Mouse (Mus musculus) layer of hippocampus, postnatal 36 days (tissue): Measurements from ENCODE around the gene Slc22a17. TPM values are rescaled to one million over a fixed set of nuclear protein-coding genes. Genes with fewer than 3 reads are reported as not detected.

Experiments
- DNase-seq, 2 experiments: peaks; one replicate each; pipeline ENCODE4 v3.0.0; 2022
- total RNA-seq, 2 experiments: library from RNA; stranded (reverse); gene quantifications; 2 replicates each; pipeline ENCODE4 v1.2.3; 2021

The Slc22a17 gene
- total RNA-seq, 2 experiments from 2014 or later, result 661 to 670 TPM

- no peak for DNase-seq
Observed at GRCm38 (mm10) chr14:54938431-54939219, 25.7 kb upstream of the Slc22a17 start.

- no peak for DNase-seq
Observed at GRCm38 (mm10) chr14:54937361-54938182, 24.6 kb upstream of the Slc22a17 start.

- no peak for DNase-seq
Observed at GRCm38 (mm10) chr14:54936831-54937160, 23.9 kb upstream of the Slc22a17 start.

- DNase-seq, result peak; percentile 69 to 74
Observed at GRCm38 (mm10) chr14:54935904-54936830, 23.2 kb upstream of the Slc22a17 start, which contains the start of gene Cmtm5. TSS of gene Cmtm5 (plus strand) at chr14:54936261.

DNA sequence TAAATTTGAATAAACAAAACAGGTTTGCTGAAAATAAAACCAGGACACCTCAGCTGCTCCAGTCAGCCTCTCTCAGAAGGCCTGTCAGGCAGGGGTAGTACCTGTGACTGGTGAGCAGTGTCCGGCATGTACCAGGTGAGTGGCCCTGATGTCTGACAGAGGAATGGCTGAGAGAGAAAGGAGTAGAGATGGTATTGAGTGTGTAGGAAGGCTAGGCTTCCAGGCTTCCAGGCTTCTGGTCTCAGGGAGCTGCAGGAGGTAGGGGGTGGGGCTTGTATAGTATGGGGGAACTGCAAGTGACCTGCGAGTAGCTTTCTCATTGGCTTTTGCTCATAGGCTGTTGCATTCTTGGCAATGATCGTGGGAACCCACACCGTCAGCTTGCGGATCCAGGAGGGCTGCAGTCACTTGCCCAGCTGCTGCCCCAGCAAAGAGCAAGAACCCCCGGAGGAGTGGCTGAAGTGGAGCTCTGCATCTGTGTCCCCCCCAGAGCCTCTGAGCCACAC is 19.8 kb upstream of the Slc22a17 start, which contains the start of gene Il25:
Gene Il25, plus strand, starts transcription at position 51 of the 506 bp plus-strand sequence.
- no peak for DNase-seq

DNA sequence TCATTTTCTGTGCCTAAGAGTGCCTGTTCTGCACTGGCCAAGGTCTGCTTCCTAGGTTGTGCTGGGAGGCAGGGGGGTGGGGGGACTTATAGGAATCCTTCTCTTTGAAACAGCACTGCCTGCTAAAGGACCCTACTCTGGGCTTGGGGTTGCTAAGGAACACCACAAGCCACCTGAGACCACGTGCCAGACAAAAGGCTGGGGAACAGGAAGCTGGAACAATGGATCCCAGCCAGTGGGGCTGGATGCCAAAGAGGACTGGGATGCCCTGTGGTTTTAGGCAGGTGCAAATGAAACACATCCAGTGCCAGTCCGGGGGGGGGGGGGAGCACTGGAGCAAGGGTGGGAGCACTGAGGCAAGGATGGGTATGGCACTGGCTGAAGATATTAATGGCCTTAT is 17.5 kb upstream of the Slc22a17 start:
- DNase-seq, result no peak

GRCm38 (mm10) chr14:54929801-54930200 is 16.9 kb upstream of the Slc22a17 start:
- DNase-seq, result no peak

- no peak for DNase-seq
Observed at GRCm38 (mm10) chr14:54927296-54927695, 14.4 kb upstream of the Slc22a17 start.

GRCm38 (mm10) chr14:54926401-54927158 is 13.6 kb upstream of the Slc22a17 start:
- peak; percentile 36 to 45 for DNase-seq

DNA sequence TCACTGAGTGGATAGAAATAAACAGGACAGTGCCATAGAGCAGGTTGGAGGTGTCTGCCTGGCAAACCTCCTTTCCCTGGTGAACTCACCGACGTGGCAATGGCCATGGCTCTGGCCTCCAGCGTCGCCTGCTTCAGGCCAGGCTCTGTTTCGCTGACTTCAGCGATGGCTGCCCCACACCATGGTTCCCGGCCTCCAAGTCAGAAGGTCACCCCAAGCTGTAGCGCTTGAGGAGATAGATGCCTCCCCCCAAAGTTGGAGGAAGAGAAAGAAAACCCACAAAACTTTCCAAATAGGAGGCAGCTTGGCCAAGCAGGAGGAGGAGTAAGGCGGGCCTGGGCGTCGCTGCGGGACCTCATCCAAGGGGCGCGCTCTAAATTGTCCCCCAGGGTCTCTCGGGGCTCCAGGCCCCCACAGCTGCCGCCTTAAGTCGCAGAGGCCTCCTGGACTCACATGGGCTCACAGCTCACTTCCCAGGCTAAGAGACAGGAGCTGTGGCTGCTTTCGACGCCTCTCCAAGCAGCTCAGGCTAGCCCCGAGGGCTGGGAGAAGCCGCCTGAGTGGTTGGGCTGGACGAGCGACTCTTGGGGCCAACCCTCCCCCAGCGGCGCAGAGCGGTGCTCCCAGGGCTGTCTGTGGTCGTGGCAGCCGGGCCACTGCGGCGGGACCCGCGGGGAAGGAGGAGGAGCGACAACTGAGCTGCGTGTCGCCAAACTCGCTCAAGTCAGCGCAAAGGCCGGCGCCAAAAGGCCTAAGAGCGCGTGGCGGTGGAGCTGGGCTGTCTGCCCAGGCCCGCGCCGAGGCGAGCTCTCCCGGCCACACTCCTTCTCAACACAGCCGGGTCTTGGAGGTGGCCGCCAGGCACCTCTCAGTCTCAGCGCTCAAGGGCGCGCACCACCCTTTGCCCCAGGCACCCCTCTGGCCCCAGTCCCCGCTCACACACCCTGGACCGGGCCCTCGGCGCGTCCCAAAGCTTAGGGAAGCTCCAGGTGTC is 12.7 kb upstream of the Slc22a17 start, which contains the start of gene Efs:
Gene Efs, minus strand, starts transcription at position 778 of the 994 bp plus-strand sequence.
- peak; percentile 43 to 56 for DNase-seq

DNA sequence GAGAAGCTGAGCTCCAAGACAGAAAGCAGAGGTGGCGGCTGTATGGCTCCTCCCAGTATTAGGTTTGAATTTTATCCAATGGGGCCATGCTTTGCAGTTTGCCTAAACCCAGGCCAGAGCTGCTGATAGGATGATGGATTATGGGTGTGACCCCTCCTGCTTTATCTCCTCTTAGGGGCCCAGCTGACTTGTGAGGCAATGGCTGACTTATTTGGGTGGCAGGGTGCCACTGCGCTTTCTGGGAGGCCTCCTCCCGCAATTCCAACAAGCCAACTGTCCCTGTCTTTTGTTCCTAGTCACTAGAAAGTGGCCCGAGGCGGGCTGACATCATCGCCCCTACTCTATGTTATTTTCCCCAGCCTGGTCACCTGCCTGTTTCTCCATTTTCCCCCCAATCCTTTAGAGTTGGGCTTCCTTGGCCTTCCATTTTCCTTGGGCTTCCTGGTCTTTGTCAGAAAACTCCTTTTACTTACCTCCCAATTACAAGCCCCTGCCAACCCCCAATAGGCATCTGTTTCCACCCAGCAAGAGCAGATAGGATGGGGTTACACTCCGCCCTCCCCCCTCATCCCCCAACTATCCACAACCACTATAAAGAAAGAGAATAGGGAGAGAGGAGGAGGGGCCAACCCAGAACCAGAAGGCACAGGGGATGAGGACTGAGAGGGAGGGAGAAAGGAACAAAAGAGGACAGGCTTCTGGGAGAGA is 11.9 kb upstream of the Slc22a17 start:
- DNase-seq, result no peak

GRCm38 (mm10) chr14:54920076-54920685 is 7.2 kb upstream of the Slc22a17 start:
- no peak for DNase-seq

- DNase-seq, result no peak
Observed at GRCm38 (mm10) chr14:54913343-54913742, 411 bp upstream of the Slc22a17 start.

GRCm38 (mm10) chr14:54912109-54912850 is 652 bp downstream of the Slc22a17 start:
- no peak for DNase-seq

- DNase-seq, result no peak
Observed at GRCm38 (mm10) chr14:54908682-54909081, 4.2 kb downstream of the Slc22a17 start.

GRCm38 (mm10) chr14:54903641-54904040 is 9.3 kb downstream of the Slc22a17 start:
- no peak for DNase-seq

GRCm38 (mm10) chr14:54900383-54900782 is 12.5 kb downstream of the Slc22a17 start:
- peak; percentile 48 to 64 for DNase-seq

GRCm38 (mm10) chr14:54897445-54897844 is 15.5 kb downstream of the Slc22a17 start:
- DNase-seq, result no peak
